Mouse (Mus musculus) spleen, adult 2 months (tissue): Measurements from ENCODE around the gene Smg1. TPM values are rescaled to one million over a fixed set of nuclear protein-coding genes. Genes with fewer than 3 reads are reported as not detected.

ENCODE experiments used
- DNase-seq, 2 experiments: peaks; one replicate each; pipeline versions ENCODE4 v3.0.0 to v3.0.0-alpha.2; 2012 to 2021; ENCODE audit warnings: low spot score in 2 of 2, low read depth in 1 of 2
- H3K27ac ChIP-seq: fragments of 200-500 bp; 2 replicates; pipeline ENCODE4 v1.5.1; 2012; ENCODE audit warnings: low read length, inconsistent platforms; ENCODE audit not compliant: insufficient read depth
- H3K27me3 ChIP-seq: fragments of 200-500 bp; 2 replicates; pipeline ENCODE4 v1.6.1; 2012; ENCODE audit warnings: mild to moderate bottlenecking, moderate library complexity, low read length, inconsistent platforms; ENCODE audit not compliant: control insufficient read depth, insufficient read depth
- H3K36me3 ChIP-seq: fragments of 200-500 bp; 2 replicates; pipeline ENCODE4 v1.6.1; 2012; ENCODE audit warnings: mild to moderate bottlenecking, low read length, inconsistent platforms; ENCODE audit not compliant: control insufficient read depth, insufficient read depth
- H3K4me1 ChIP-seq: fragments of 200-500 bp; 2 replicates; pipeline ENCODE4 v1.6.1; 2011; ENCODE audit warnings: inconsistent platforms; ENCODE audit not compliant: control insufficient read depth, insufficient read depth, insufficient read length
- H3K4me3 ChIP-seq: fragments of 200-500 bp; 2 replicates; pipeline ENCODE4 v1.5.1; 2011; ENCODE audit warnings: mild to moderate bottlenecking, inconsistent platforms; ENCODE audit not compliant: insufficient read depth, insufficient read length; ENCODE audit errors: extremely low read depth
- CTCF ChIP-seq: fragments of 200-500 bp; IDR thresholded peaks from 2 replicates; pipeline ENCODE4 v1.5.1; 2011; ENCODE audit warnings: mild to moderate bottlenecking, inconsistent platforms; ENCODE audit not compliant: insufficient read depth, insufficient read length, insufficient replicate concordance; ENCODE audit errors: extremely low read depth
- POLR2A ChIP-seq: fragments of 200-500 bp; IDR thresholded peaks from 2 replicates; pipeline ENCODE4 v1.6.1; 2011; ENCODE audit warnings: low read depth, low read length, inconsistent platforms
- WGBS: fragments of 180-500 bp; shearing (Covaris S2); methylation state at CpG from one replicate; pipeline ENCODE4 v1.1.7; 2018; 5-methylcytosine and 5-hydroxymethylcytosine counted together
- polyA plus RNA-seq: library from polyadenylated mRNA; depleted of rRNA; stranded (reverse); fragments of >200 nt; gene quantifications from 2 replicates; pipeline ENCODE4 v1.2.3, GENCODE M21; 2012

The Smg1 gene
- polyA plus RNA-seq, 1 experiment, result 32.6 TPM

GRCm38 (mm10) chr7:118234236-118234635 lies 9.2 kb downstream of the Smg1 start:
- H3K27me3 ChIP-seq, result no peaks in the 10 kb centered on the region
- DNase-seq, result no peak
- H3K4me3 ChIP-seq, result no peak overlapping the region
- 91% methylated on average over 1 of the region's 1 CpGs for WGBS
- no peak overlapping the region for H3K27ac ChIP-seq
- TF ChIP-seq CTCF, result no peak
- H3K4me1 ChIP-seq, result peaks cover 6% of the 10 kb centered on the region
- no peaks in the 10 kb centered on the region for H3K36me3 ChIP-seq

GRCm38 (mm10) chr7:118232613-118233012 lies 10.9 kb downstream of the Smg1 start:
- H3K4me3 ChIP-seq, result no peak overlapping the region
- H3K4me1 ChIP-seq, result peaks cover 8% of the 10 kb centered on the region
- TF ChIP-seq POLR2A, result no peak
- TF ChIP-seq CTCF, result no peak
- no peaks in the 10 kb centered on the region for H3K27me3 ChIP-seq
- no peaks in the 10 kb centered on the region for H3K36me3 ChIP-seq
- H3K27ac ChIP-seq, result peak overlapping the region; percentile 54
- DNase-seq, result peak in 1 of 2 experiments; percentile 30

GRCm38 (mm10) chr7:118219777-118220176 lies 23.7 kb downstream of the Smg1 start:
- DNase-seq, result no peak
- Histone ChIP-seq H3K4me1 (peaks cover 2% of the 10 kb centered on the region; the same call in 1 of the 2 replicates), H3K36me3 (no peaks in the 10 kb centered on the region; the same call in 1 of the 2 replicates), H3K27ac (no peak overlapping the region), H3K27me3 (no peaks in the 10 kb centered on the region), H3K4me3 (no peak overlapping the region)
- TF ChIP-seq CTCF, result no peak
- TF ChIP-seq POLR2A, result no peak
- WGBS, result 91% methylated on average over 2 of the region's 2 CpGs

- TF ChIP-seq POLR2A (no peak), CTCF (no peak)
- peaks cover 23% of the 10 kb centered on the region for H3K36me3 ChIP-seq
- 62% methylated on average over 2 of the region's 2 CpGs for WGBS
- H3K4me1 ChIP-seq, result no peaks in the 10 kb centered on the region
- no peak overlapping the region for H3K4me3 ChIP-seq
- H3K27me3 ChIP-seq, result no peaks in the 10 kb centered on the region
- H3K27ac ChIP-seq, result no peak overlapping the region
- no peak for DNase-seq
Measured at GRCm38 (mm10) chr7:118206396-118206795, 37.1 kb downstream of the Smg1 start.

- H3K27me3 ChIP-seq, result no peaks in the 10 kb centered on the region
- no peaks in the 10 kb centered on the region for H3K4me1 ChIP-seq
- no peak for DNase-seq
- H3K36me3 ChIP-seq, result peaks cover 35% of the 10 kb centered on the region
- 96% methylated on average over 4 of the region's 4 CpGs for WGBS
- no peak overlapping the region for H3K27ac ChIP-seq
- no peak overlapping the region for H3K4me3 ChIP-seq
- TF ChIP-seq CTCF (no peak), POLR2A (no peak)
Measured at GRCm38 (mm10) chr7:118195756-118196155, 47.7 kb downstream of the Smg1 start.

GRCm38 (mm10) chr7:118185878-118186277 lies 57.6 kb downstream of the Smg1 start:
- 88% methylated on average over 4 of the region's 4 CpGs for WGBS
- peaks cover 36% of the 10 kb centered on the region for H3K36me3 ChIP-seq
- TF ChIP-seq CTCF (no peak), POLR2A (no peak)

GRCm38 (mm10) chr7:118184604-118185003 lies 58.9 kb downstream of the Smg1 start:
- Histone ChIP-seq H3K4me1 (no peaks in the 10 kb centered on the region), H3K36me3 (peaks cover 40% of the 10 kb centered on the region), H3K27me3 (no peaks in the 10 kb centered on the region), H3K4me3 (no peak overlapping the region), H3K27ac (no peak overlapping the region)
- no peak for DNase-seq
- 83% methylated on average over 1 of the region's 1 CpGs for WGBS
- TF ChIP-seq POLR2A (no peak), CTCF (no peak)

More at GRCm38 (mm10) chr7:118185878-118186277, 57.6 kb downstream of the Smg1 start:
- DNase-seq, result no peak
- no peak overlapping the region for H3K27ac ChIP-seq
- H3K4me1 ChIP-seq, result no peaks in the 10 kb centered on the region
- no peaks in the 10 kb centered on the region for H3K27me3 ChIP-seq
- H3K4me3 ChIP-seq, result no peak overlapping the region
